Mouse (Mus musculus) neural tube, embryonic 14.5 days (tissue): ENCODE results near the gene Rmdn3. TPM values are rescaled to one million over a fixed set of nuclear protein-coding genes. Genes with fewer than 3 reads are reported as not detected.

Experiments used
- ATAC-seq: fragments of 200-750 bp; cut with Nextera tagmentation; 2 replicates; pipeline ENCODE4 v1.8.0; 2017; ENCODE audit warnings: low read depth, mild to moderate bottlenecking, moderate TSS enrichment, moderate library complexity
- H3K27ac ChIP-seq: fragments of 300-500 bp; sonication (generic); 2 replicates; pipeline ENCODE4 v1.5.1; 2014; ENCODE audit warnings: low read depth, mild to moderate bottlenecking, control low read depth, low read length, moderate library complexity, mixed read lengths
- H3K27me3 ChIP-seq: fragments of 300-500 bp; sonication (generic); 2 replicates; pipeline ENCODE4 v1.6.1; 2014; ENCODE audit warnings: low read length; ENCODE audit not compliant: control insufficient read depth, insufficient read depth
- H3K36me3 ChIP-seq: fragments of 300-500 bp; sonication (generic); 2 replicates; pipeline ENCODE4 v1.6.1; 2014; ENCODE audit warnings: low read length, mixed read lengths; ENCODE audit not compliant: control insufficient read depth, insufficient read depth
- H3K4me1 ChIP-seq: fragments of 300-500 bp; sonication (generic); 2 replicates; pipeline ENCODE4 v1.6.1; 2014; ENCODE audit warnings: low read length; ENCODE audit not compliant: control insufficient read depth, insufficient read depth
- H3K4me2 ChIP-seq: fragments of 300-500 bp; sonication (generic); 2 replicates; pipeline ENCODE4 v1.6.1; 2014; ENCODE audit warnings: mild to moderate bottlenecking, low read depth, low read length, control low read depth
- H3K4me3 ChIP-seq: fragments of 300-500 bp; sonication (generic); 2 replicates; pipeline ENCODE4 v1.5.1; 2014; ENCODE audit warnings: low read depth, low read length, control low read depth, mixed read lengths
- H3K9ac ChIP-seq: fragments of 300-500 bp; sonication (generic); replicated peaks from 2 replicates; pipeline ENCODE4 v1.6.1; 2014; ENCODE audit warnings: low read depth, mild to moderate bottlenecking, control low read depth, low read length, mixed read lengths
- H3K9me3 ChIP-seq: fragments of 300-500 bp; sonication (generic); 2 replicates; pipeline ENCODE4 v1.6.1; 2016; ENCODE audit warnings: low read length; ENCODE audit not compliant: control insufficient read depth
- WGBS: fragments of 180-500 bp; shearing (Covaris S2); extraction: QIAGEN DNeasy Blood & Tissue Kit; methylation state at CpG from one replicate; pipeline ENCODE4 v1.1.7; 2014; 5-methylcytosine and 5-hydroxymethylcytosine counted together
- polyA plus RNA-seq: library from polyadenylated mRNA; unstranded; fragments of >200 nt; fragmentation: Nextera tagmentation; extraction: Ambion mirVana; gene quantifications from 2 replicates; pipeline ENCODE4 v1.2.1, GENCODE M21; 2014

The Rmdn3 gene
- polyA plus RNA-seq, 1 experiment from 2014 or later = 44.6 TPM

DNA sequence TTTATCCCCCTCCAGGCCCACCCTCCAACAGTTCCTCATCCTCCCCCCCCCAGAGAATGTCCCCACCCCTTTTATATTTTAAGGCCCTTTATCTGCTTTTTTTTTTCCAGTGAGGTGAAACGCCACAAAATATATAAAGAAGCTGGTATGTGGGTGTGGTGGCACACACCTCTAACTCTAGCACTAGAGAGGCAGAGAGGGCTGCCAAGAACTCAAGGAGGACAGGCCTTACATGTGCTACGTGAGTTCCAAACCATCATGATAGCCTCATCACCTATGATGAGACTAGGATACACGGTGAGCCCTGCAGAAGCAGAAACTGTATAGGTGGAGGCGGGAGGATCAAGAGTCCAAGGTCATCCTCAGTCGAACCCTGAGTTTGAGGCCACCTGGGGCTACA lies 34.1 kb upstream of the Rmdn3 start:
- no peak for ATAC-seq
- no peak overlapping the region for H3K4me3 ChIP-seq
- WGBS = 92% methylated on average over 5 of the region's 5 CpGs
- H3K4me1 ChIP-seq = 0 out of 2 replicates have a peak, but pooled peaks cover 6% of the 10 kb centered on the region
- H3K9me3 ChIP-seq = no peaks in the 10 kb centered on the region
- no peak overlapping the region for H3K4me2 ChIP-seq
- H3K36me3 ChIP-seq = no peaks in the 10 kb centered on the region
- H3K9ac ChIP-seq = no peak overlapping the region
- H3K27me3 ChIP-seq = no peaks in the 10 kb centered on the region
- no peak overlapping the region for H3K27ac ChIP-seq

DNA sequence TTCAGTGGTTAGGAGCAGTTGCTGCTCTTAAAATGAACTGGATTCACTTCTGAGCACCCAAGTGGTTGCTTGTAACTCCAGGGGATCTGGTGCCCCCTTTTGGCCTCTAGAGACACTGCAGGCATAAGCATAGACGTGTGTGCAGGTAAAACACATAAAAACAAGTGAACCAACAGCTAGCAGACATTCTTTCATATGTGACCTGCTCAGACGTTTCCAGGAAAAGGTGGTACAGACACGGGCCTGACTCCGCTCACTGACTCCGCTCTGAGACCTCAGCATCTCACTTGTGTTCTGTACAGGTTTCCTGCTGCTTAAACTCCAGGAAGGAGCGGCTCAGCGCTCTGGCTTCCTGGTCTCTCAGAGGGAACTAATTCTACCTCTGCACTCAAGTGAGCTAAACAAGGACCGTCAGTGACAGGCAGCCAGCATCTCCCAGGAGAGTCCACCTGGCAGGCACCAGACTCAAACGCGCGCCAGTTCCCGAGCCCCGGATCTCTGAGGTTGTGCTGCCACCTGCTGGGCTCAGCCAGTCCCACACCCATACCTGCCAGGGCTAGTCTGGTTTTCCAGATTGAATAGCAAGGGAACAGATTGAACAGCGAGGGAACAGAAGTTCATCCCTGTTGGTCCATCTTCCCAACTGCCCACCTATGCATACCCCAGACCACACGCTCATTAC lies 32.3 kb upstream of the Rmdn3 start:
- no peaks in the 10 kb centered on the region for H3K9me3 ChIP-seq
- no peaks in the 10 kb centered on the region for H3K27me3 ChIP-seq
- no peak overlapping the region for H3K4me3 ChIP-seq
- peak overlapping the region; percentile 44 for H3K4me2 ChIP-seq
- H3K9ac ChIP-seq = no peak overlapping the region
- ATAC-seq = peak; percentile 90
- H3K4me1 ChIP-seq = 0 out of 2 replicates have a peak, but pooled peaks cover 6% of the 10 kb centered on the region
- H3K27ac ChIP-seq = no peak overlapping the region
- WGBS = 8% methylated on average over 15 of the region's 15 CpGs
- peaks cover 8% of the 10 kb centered on the region; the same call in 1 of the 2 replicates for H3K36me3 ChIP-seq

DNA sequence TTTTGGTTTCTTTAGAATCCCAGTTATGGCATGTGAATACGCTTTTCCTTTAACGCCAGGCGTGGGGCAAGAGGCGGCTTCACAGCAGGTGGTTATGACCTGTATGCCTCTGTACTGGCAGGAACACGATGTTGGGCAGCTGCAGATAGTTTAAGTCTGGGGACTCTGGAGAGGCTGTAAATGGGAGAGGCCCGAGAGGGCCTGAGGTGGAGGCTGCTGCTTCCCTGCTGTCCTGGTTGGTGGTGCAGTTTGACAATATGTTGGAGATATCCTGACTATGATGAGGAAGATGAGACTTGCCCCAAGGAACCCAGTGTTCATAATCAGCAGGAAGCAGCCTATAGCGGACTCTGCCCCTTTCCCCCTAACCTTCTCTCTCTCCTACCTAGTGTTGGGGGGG lies 26.1 kb upstream of the Rmdn3 start:
- no peak for ATAC-seq
- Histone ChIP-seq H3K9me3 (no peaks in the 10 kb centered on the region), H3K4me2 (no peak overlapping the region), H3K27me3 (no peaks in the 10 kb centered on the region), H3K4me1 (no peaks in the 10 kb centered on the region), H3K36me3 (peaks cover 28% of the 10 kb centered on the region), H3K4me3 (no peak overlapping the region), H3K9ac (no peak overlapping the region), H3K27ac (no peak overlapping the region)
- 73% methylated on average over 7 of the region's 7 CpGs for WGBS

DNA sequence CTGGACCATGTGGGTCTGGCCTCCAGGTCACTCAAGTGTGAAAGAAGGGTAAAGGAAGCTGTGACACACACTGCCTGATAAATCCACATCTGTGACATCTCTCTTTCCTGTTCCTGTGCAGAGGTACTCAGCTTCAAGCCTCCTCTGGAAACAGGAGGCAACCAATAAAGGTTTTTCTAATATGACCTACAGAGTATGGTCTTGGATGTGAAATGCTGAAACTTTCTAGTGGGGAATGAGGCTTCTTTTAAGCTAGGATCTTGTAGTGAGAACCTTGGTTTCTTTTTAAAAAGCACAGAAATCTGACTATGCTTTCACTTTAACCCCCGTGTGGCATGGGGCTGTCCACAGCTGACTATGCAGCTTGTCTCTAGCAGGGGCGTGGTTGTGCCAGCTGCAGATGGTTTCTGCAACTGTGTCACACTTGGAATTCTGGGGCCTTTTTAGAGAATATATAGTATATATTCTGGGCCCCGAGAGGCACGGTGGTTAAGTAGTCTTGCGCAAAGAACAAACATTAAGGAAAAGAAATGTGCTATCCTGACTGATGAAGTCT lies 20.6 kb upstream of the Rmdn3 start:
- Histone ChIP-seq H3K9ac (no peak overlapping the region), H3K4me3 (no peak overlapping the region), H3K4me2 (no peak overlapping the region), H3K9me3 (no peaks in the 10 kb centered on the region), H3K27me3 (no peaks in the 10 kb centered on the region), H3K4me1 (peaks cover 13% of the 10 kb centered on the region), H3K36me3 (peaks cover 12% of the 10 kb centered on the region; the same call in 1 of the 2 replicates), H3K27ac (no peak overlapping the region)
- no peak for ATAC-seq
- WGBS = 89% methylated on average over 5 of the region's 5 CpGs

DNA sequence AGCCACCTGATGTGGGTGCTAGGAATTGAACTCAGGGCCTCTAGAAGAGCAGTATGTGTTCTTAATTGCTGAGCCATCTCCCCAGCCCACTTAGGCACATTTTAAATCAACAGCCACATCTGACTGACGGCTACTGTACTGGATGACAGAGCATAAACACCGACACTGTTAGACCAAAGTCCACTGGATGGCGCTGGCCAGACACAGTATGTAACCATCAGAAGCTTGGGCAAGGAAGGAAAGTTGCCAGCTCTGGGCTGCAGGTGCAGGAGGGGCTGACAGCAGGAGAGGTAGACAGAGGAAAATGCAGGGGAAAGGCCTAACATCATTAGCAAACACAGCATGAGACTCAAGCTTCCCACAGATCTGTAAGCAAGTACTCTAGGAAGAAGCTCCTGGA lies 19.9 kb upstream of the Rmdn3 start:
- no peak overlapping the region for H3K9ac ChIP-seq
- H3K4me3 ChIP-seq = no peak overlapping the region
- no peak overlapping the region for H3K27ac ChIP-seq
- no peaks in the 10 kb centered on the region for H3K27me3 ChIP-seq
- 61% methylated on average over 3 of the region's 3 CpGs for WGBS
- H3K9me3 ChIP-seq = no peaks in the 10 kb centered on the region
- H3K36me3 ChIP-seq = peaks cover 12% of the 10 kb centered on the region; the same call in 1 of the 2 replicates
- H3K4me2 ChIP-seq = no peak overlapping the region
- ATAC-seq = no peak
- H3K4me1 ChIP-seq = peaks cover 14% of the 10 kb centered on the region

DNA sequence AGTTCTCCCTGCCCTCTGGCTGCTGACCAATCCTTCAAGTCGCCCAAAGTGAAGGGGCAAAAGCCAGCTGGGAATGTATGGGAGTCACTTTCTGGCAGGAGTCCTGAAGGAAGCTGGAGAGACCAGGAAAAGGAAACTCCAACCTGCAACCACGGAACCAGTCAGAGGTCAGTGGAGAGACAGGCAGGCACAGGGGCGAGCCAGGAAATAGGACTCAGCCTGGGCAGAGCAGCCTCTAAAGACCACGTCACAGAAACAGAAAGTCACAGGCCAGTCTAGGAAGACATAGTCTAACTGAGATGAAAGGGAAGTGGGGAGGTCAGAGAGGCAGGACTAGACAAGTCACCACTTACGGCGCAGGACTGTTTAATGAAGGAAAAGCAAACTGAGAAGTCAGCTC lies 18.8 kb upstream of the Rmdn3 start:
- Histone ChIP-seq H3K9me3 (no peaks in the 10 kb centered on the region), H3K27me3 (no peaks in the 10 kb centered on the region), H3K4me2 (no peak overlapping the region), H3K4me1 (peaks cover 14% of the 10 kb centered on the region), H3K4me3 (no peak overlapping the region), H3K9ac (no peak overlapping the region), H3K36me3 (peaks cover 12% of the 10 kb centered on the region; the same call in 1 of the 2 replicates), H3K27ac (no peak overlapping the region)
- 76% methylated on average over 6 of the region's 6 CpGs for WGBS
- no peak for ATAC-seq

DNA sequence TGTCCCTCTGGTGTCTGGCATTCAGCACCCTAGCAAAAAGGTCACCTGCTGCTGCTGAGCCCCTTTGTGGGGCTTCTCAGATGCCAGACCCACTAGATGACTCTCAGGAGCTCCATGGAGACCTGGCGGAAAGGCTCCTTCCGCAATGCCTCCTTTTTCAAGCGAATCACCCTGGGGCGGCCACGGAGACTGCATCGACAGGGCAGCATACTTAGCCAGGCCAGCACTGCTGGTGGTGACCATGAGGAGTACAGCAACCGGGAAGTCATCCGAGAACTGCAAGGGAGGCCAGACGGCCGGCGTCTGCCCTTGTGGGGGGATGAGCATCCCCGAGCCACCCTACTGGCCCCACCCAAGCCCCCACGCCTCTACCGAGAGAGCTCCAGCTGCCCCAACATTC lies 18.0 kb upstream of the Rmdn3 start:
- no peak for ATAC-seq
- H3K4me1 ChIP-seq = peaks cover 14% of the 10 kb centered on the region
- H3K27ac ChIP-seq = no peak overlapping the region
- WGBS = 59% methylated on average over 14 of the region's 14 CpGs
- H3K4me2 ChIP-seq = no peak overlapping the region
- H3K9me3 ChIP-seq = no peaks in the 10 kb centered on the region
- peaks cover 4% of the 10 kb centered on the region; the same call in 1 of the 2 replicates for H3K36me3 ChIP-seq
- H3K27me3 ChIP-seq = no peaks in the 10 kb centered on the region
- no peak overlapping the region for H3K4me3 ChIP-seq
- H3K9ac ChIP-seq = no peak overlapping the region

DNA sequence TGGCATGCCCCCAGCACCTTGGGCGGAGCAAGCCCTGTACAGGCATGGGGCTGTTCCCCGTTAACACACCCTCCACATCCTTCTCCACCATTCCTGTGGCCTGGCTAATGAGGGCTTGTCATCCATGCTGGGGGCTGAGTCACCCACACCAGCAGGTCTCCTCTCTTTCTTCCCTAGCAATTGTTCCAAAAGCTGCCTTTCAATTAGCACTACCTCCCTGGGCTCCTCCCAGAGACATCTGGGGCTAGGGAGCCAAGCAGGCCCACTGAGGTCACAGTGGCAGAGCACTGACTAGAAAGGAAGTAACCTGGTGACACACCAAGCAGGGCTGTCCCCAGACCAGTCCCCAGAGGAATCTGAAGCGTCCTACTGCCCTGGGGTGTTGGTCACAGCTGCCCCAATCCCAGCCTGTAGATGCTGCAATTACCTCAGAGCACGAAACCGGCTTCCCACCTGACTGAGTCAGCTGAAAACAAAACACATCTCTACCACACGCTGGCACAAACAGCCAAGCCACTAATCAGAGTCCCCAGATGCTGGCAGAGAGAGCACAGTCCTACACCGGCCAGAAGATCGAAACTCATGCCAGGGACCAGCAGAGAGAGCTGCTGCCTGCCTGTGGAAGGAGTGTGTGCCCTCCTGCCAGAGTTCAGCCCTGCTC lies 17.3 kb upstream of the Rmdn3 start, which contains the start of gene Gm14137:
TSS of gene Gm14137 (plus strand) at position 519 of the 661 bp plus-strand sequence.
- Histone ChIP-seq H3K9ac (no peak within 1 kb of the TSS), H3K4me2 (no peak within 1 kb of the TSS; the same call in 1 of the 2 replicates), H3K9me3 (no peaks in the 10 kb centered on the region), H3K27me3 (no peaks in the 10 kb centered on the region), H3K4me1 (peaks cover 14% of the 10 kb centered on the region), H3K27ac (no peak within 1 kb of the TSS), H3K4me3 (no peak within 1 kb of the TSS), H3K36me3 (no peaks in the 10 kb centered on the region)
- WGBS = 33% methylated on average over 8 of the region's 8 CpGs
- ATAC-seq = no peak
